Mouse (Mus musculus): ENCODE results near the gene Ino80e. TPM values are rescaled to one million over a fixed set of nuclear protein-coding genes. Genes with fewer than 3 reads are reported as not detected.

The Ino80e gene
- polyA plus RNA-seq, 2 experiments, result 22.7 to 36.6 TPM

DNA sequence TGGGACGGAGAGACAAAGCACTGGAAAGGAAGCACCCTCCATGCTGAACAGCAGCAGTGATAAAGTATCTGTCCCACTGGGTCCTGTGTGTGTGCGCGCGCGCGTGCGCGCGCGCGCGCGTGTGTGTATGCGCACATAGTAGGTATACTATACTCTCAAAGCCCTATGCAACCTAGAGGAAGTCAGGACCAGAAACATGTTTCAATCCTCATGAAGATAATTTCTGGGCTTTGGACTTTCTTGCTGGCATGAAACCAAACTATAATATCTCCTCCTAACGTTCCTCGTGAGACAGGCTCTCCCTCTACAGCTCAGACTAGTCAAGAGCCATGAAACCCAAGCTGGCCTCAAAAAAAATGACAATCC lies 61.1 kb downstream of the Ino80e start:
- no peaks in the 10 kb centered on the region for H3K9me3 ChIP-seq (ENCODE audit: control insufficient read depth, low read length)
- TF ChIP-seq CTCF (IDR thresholded peaks at IDR 0.05; ENCODE audit: low read depth) (no peak), EP300 (IDR thresholded peaks at IDR 0.05; ENCODE audit: low read depth) (no peak)
- H3K27me3 ChIP-seq (ENCODE audit: control insufficient read depth, insufficient read depth, low read length), result no peaks in the 10 kb centered on the region
- DNase-seq (ENCODE audit: low read depth in 3 of 3, low spot score in 3 of 3) (no peak), ATAC-seq (ENCODE audit: insufficient read depth) (no peak)
- no peak overlapping the region for H3K9ac ChIP-seq (replicated peaks)
- peaks cover 10% of the 10 kb centered on the region for H3K36me3 ChIP-seq (replicated peaks; ENCODE audit: control insufficient read depth, insufficient read depth, low read depth)
- no peak overlapping the region for H3K4me2 ChIP-seq (ENCODE audit: low read depth)
- 91% methylated on average over 16 of the region's 16 CpGs for WGBS (ENCODE audit: insufficient replicate concordance)
- peaks cover 13 to 23% of the 10 kb centered on the region in 2 experiments for H3K4me1 ChIP-seq (replicated peaks; ENCODE audit: control insufficient read depth in 2 of 2, insufficient read depth in 2 of 2, low read length in 1 of 2)
- H3K4me3 ChIP-seq (ENCODE audit: insufficient read depth in 1 of 2, low read depth in 2 of 2, low read length in 2 of 2), result no peak overlapping the region
- H3K27ac ChIP-seq, result no peak overlapping the region

Other genes with a start within 250 kb of the Ino80e start
Only the 30 nearest of the 31 such genes appear.
- 19.5 and 24.7 TPM in 2 replicates for gene Sgf29, start 213.1 kb downstream of the Ino80e start, polyA plus RNA-seq (2012; rRNA removed)
- 23.6 and 34.4 TPM in 2 replicates for gene Sgf29, start 213.1 kb downstream of the Ino80e start, polyA plus RNA-seq (2014; fragmentation: Nextera tagmentation; extraction: Ambion mirVana)
- 4.5 and 6.4 TPM in 2 replicates for gene Sult1a1, start 185.9 kb downstream of the Ino80e start, polyA plus RNA-seq (2012; rRNA removed)
- 13.1 and 15.2 TPM in 2 replicates for gene Sult1a1, start 185.9 kb downstream of the Ino80e start, polyA plus RNA-seq (2014; fragmentation: Nextera tagmentation; extraction: Ambion mirVana)
- gene Bola2, start 167.0 kb downstream of the Ino80e start, polyA plus RNA-seq (2012; rRNA removed), result 35.8 and 69.8 TPM in 2 replicates
- gene Bola2, start 167.0 kb downstream of the Ino80e start, polyA plus RNA-seq (2014; fragmentation: Nextera tagmentation; extraction: Ambion mirVana), result 97.2 and 111 TPM in 2 replicates
- 5.7 and 6.3 TPM in 2 replicates for gene Slx1b, start 166.6 kb downstream of the Ino80e start, polyA plus RNA-seq (2012; rRNA removed)
- gene Slx1b, start 166.6 kb downstream of the Ino80e start, polyA plus RNA-seq (2014; fragmentation: Nextera tagmentation; extraction: Ambion mirVana), result 1.8 and 2.0 TPM in 2 replicates
- 48.0 and 52.5 TPM in 2 replicates for gene Coro1a, start 154.6 kb downstream of the Ino80e start, polyA plus RNA-seq (2012; rRNA removed)
- 65.6 and 81.5 TPM in 2 replicates for gene Coro1a, start 154.6 kb downstream of the Ino80e start, polyA plus RNA-seq (2014; fragmentation: Nextera tagmentation; extraction: Ambion mirVana)
- 35.9 and 39.8 TPM in 2 replicates for gene Mapk3, start 102.8 kb downstream of the Ino80e start, polyA plus RNA-seq (2012; rRNA removed)
- 14.4 and 15.5 TPM in 2 replicates for gene Mapk3, start 102.8 kb downstream of the Ino80e start, polyA plus RNA-seq (2014; fragmentation: Nextera tagmentation; extraction: Ambion mirVana)
- 1.3 and 2.0 TPM in 2 replicates for gene Gdpd3, start 96.0 kb downstream of the Ino80e start, polyA plus RNA-seq (2012; rRNA removed)
- 0.27 and 0.59 TPM in 2 replicates for gene Gdpd3, start 96.0 kb downstream of the Ino80e start, polyA plus RNA-seq (2014; fragmentation: Nextera tagmentation; extraction: Ambion mirVana)
- 69.9 and 74.2 TPM in 2 replicates for gene Ypel3, start 85.4 kb downstream of the Ino80e start, polyA plus RNA-seq (2012; rRNA removed)
- 76.0 and 83.3 TPM in 2 replicates for gene Ypel3, start 85.4 kb downstream of the Ino80e start, polyA plus RNA-seq (2014; fragmentation: Nextera tagmentation; extraction: Ambion mirVana)
- gene Tbx6, start 80.9 kb downstream of the Ino80e start, polyA plus RNA-seq (2012; rRNA removed), result 1.3 and 1.5 TPM in 2 replicates
- gene Tbx6, start 80.9 kb downstream of the Ino80e start, polyA plus RNA-seq (2014; fragmentation: Nextera tagmentation; extraction: Ambion mirVana), result 0.43 and 0.47 TPM in 2 replicates
- 81.8 and 83.2 TPM in 2 replicates for gene Ppp4c, start 69.9 kb downstream of the Ino80e start, polyA plus RNA-seq (2012; rRNA removed)
- gene Ppp4c, start 69.9 kb downstream of the Ino80e start, polyA plus RNA-seq (2014; fragmentation: Nextera tagmentation; extraction: Ambion mirVana), result 105 and 117 TPM in 2 replicates
- 0.19 and 0.24 TPM in 2 replicates for gene Fam57b, start 64.7 kb downstream of the Ino80e start, polyA plus RNA-seq (2012; rRNA removed)
- gene Fam57b, start 64.7 kb downstream of the Ino80e start, polyA plus RNA-seq (2014; fragmentation: Nextera tagmentation; extraction: Ambion mirVana), result not detected in 2 replicates
- not detected in 2 replicates for gene 4930451I11Rik, start 30.7 kb downstream of the Ino80e start, polyA plus RNA-seq (2012; rRNA removed)
- gene 4930451I11Rik, start 30.7 kb downstream of the Ino80e start, polyA plus RNA-seq (2014; fragmentation: Nextera tagmentation; extraction: Ambion mirVana), result not detected in 2 replicates
- gene Doc2a, start 15.0 kb downstream of the Ino80e start, polyA plus RNA-seq (2012; rRNA removed), result 0.02 TPM in 1 of 2 replicates, not detected in the other
- gene Doc2a, start 15.0 kb downstream of the Ino80e start, polyA plus RNA-seq (2014; fragmentation: Nextera tagmentation; extraction: Ambion mirVana), result 0.18 TPM in 1 of 2 replicates, not detected in the other
- 24.7 and 58.1 TPM in 2 replicates for gene Hirip3, start 405 bp downstream of the Ino80e start, polyA plus RNA-seq (2012; rRNA removed)
- gene Hirip3, start 405 bp downstream of the Ino80e start, polyA plus RNA-seq (2014; fragmentation: Nextera tagmentation; extraction: Ambion mirVana), result 5.2 and 5.6 TPM in 2 replicates
- gene Taok2, start 22.3 kb upstream of the Ino80e start, polyA plus RNA-seq (2012; rRNA removed), result 16.2 and 16.3 TPM in 2 replicates
- gene Taok2, start 22.3 kb upstream of the Ino80e start, polyA plus RNA-seq (2014; fragmentation: Nextera tagmentation; extraction: Ambion mirVana), result 6.3 and 7.0 TPM in 2 replicates
- 10.8 and 15.3 TPM in 2 replicates for gene Tmem219, start 60.5 kb upstream of the Ino80e start, polyA plus RNA-seq (2012; rRNA removed)
- 15.7 and 17.1 TPM in 2 replicates for gene Tmem219, start 60.5 kb upstream of the Ino80e start, polyA plus RNA-seq (2014; fragmentation: Nextera tagmentation; extraction: Ambion mirVana)
- gene Kctd13, start 66.5 kb upstream of the Ino80e start, polyA plus RNA-seq (2012; rRNA removed), result 4.0 and 4.3 TPM in 2 replicates
- gene Kctd13, start 66.5 kb upstream of the Ino80e start, polyA plus RNA-seq (2014; fragmentation: Nextera tagmentation; extraction: Ambion mirVana), result 3.0 and 4.8 TPM in 2 replicates
- 0.04 TPM in 1 of 2 replicates, not detected in the other for gene Asphd1, start 87.2 kb upstream of the Ino80e start, polyA plus RNA-seq (2012; rRNA removed)
- gene Asphd1, start 87.2 kb upstream of the Ino80e start, polyA plus RNA-seq (2014; fragmentation: Nextera tagmentation; extraction: Ambion mirVana), result not detected in 2 replicates
- gene Sez6l2, start 88.2 kb upstream of the Ino80e start, polyA plus RNA-seq (2012; rRNA removed), result 0.19 and 0.40 TPM in 2 replicates
- gene Sez6l2, start 88.2 kb upstream of the Ino80e start, polyA plus RNA-seq (2014; fragmentation: Nextera tagmentation; extraction: Ambion mirVana), result not detected in 2 replicates
- 36.4 and 45.9 TPM in 2 replicates for gene Cdipt, start 113.5 kb upstream of the Ino80e start, polyA plus RNA-seq (2012; rRNA removed)
- 32.6 and 34.3 TPM in 2 replicates for gene Cdipt, start 113.5 kb upstream of the Ino80e start, polyA plus RNA-seq (2014; fragmentation: Nextera tagmentation; extraction: Ambion mirVana)
- gene Cdiptos, start 113.7 kb upstream of the Ino80e start, polyA plus RNA-seq (2012; rRNA removed), result 0.18 and 0.52 TPM in 2 replicates
- 0.20 and 0.64 TPM in 2 replicates for gene Cdiptos, start 113.7 kb upstream of the Ino80e start, polyA plus RNA-seq (2014; fragmentation: Nextera tagmentation; extraction: Ambion mirVana)
- 3.8 and 4.5 TPM in 2 replicates for gene Mvp, start 152.2 kb upstream of the Ino80e start, polyA plus RNA-seq (2012; rRNA removed)
- 5.5 and 5.6 TPM in 2 replicates for gene Mvp, start 152.2 kb upstream of the Ino80e start, polyA plus RNA-seq (2014; fragmentation: Nextera tagmentation; extraction: Ambion mirVana)
- gene Pagr1b, start 154.1 kb upstream of the Ino80e start, polyA plus RNA-seq (2012; rRNA removed), result 0.10 and 0.30 TPM in 2 replicates
- gene Pagr1b, start 154.1 kb upstream of the Ino80e start, polyA plus RNA-seq (2014; fragmentation: Nextera tagmentation; extraction: Ambion mirVana), result not detected in 2 replicates
- gene Pagr1a, start 155.0 kb upstream of the Ino80e start, polyA plus RNA-seq (2012; rRNA removed), result 8.0 and 15.2 TPM in 2 replicates
- 27.3 and 32.2 TPM in 2 replicates for gene Pagr1a, start 155.0 kb upstream of the Ino80e start, polyA plus RNA-seq (2014; fragmentation: Nextera tagmentation; extraction: Ambion mirVana)
- gene Gm42742, start 158.7 kb upstream of the Ino80e start, polyA plus RNA-seq (2012; rRNA removed), result 7.5 and 15.7 TPM in 2 replicates
- 1.2 and 8.3 TPM in 2 replicates for gene Gm42742, start 158.7 kb upstream of the Ino80e start, polyA plus RNA-seq (2014; fragmentation: Nextera tagmentation; extraction: Ambion mirVana)
- gene Prrt2, start 158.8 kb upstream of the Ino80e start, polyA plus RNA-seq (2012; rRNA removed), result 0.08 and 0.55 TPM in 2 replicates
- 0.40 and 0.41 TPM in 2 replicates for gene Prrt2, start 158.8 kb upstream of the Ino80e start, polyA plus RNA-seq (2014; fragmentation: Nextera tagmentation; extraction: Ambion mirVana)
- gene Maz, start 164.7 kb upstream of the Ino80e start, polyA plus RNA-seq (2012; rRNA removed), result 91.4 and 97.5 TPM in 2 replicates
- 27.3 and 37.4 TPM in 2 replicates for gene Maz, start 164.7 kb upstream of the Ino80e start, polyA plus RNA-seq (2014; fragmentation: Nextera tagmentation; extraction: Ambion mirVana)
- 43.8 and 60.1 TPM in 2 replicates for gene Kif22, start 180.1 kb upstream of the Ino80e start, polyA plus RNA-seq (2012; rRNA removed)
- gene Kif22, start 180.1 kb upstream of the Ino80e start, polyA plus RNA-seq (2014; fragmentation: Nextera tagmentation; extraction: Ambion mirVana), result 101 and 112 TPM in 2 replicates
- 0.08 and 0.11 TPM in 2 replicates for gene Zg16, start 225.0 kb upstream of the Ino80e start, polyA plus RNA-seq (2012; rRNA removed)
- not detected in 2 replicates for gene Zg16, start 225.0 kb upstream of the Ino80e start, polyA plus RNA-seq (2014; fragmentation: Nextera tagmentation; extraction: Ambion mirVana)
- gene AI467606, start 229.0 kb upstream of the Ino80e start, polyA plus RNA-seq (2012; rRNA removed), result 5.3 and 6.4 TPM in 2 replicates
- gene AI467606, start 229.0 kb upstream of the Ino80e start, polyA plus RNA-seq (2014; fragmentation: Nextera tagmentation; extraction: Ambion mirVana), result 7.6 and 8.5 TPM in 2 replicates

Data from liver, embryonic 14.5 days (tissue).